Mouse (Mus musculus) heart, embryonic 13.5 days (tissue): ENCODE measurements around the gene Neurog2. TPM values are rescaled to one million over a fixed set of nuclear protein-coding genes. Genes with fewer than 3 reads are reported as not detected.

ENCODE experiments used
- ATAC-seq: fragments of 200-750 bp; cut with Nextera tagmentation; 2 replicates; pipeline ENCODE4 v1.8.0; 2017; ENCODE audit warnings: moderate TSS enrichment; ENCODE audit not compliant: insufficient number of reproducible peaks, low FRiP score, low TSS enrichment; ENCODE audit errors: extremely low read depth
- H3K27ac ChIP-seq: fragments of 300-500 bp; sonication (generic); replicated peaks from 2 replicates; pipeline ENCODE4 v1.5.1; 2015; ENCODE audit warnings: moderate library complexity, mild to moderate bottlenecking, inconsistent platforms
- H3K27me3 ChIP-seq: fragments of 300-500 bp; sonication (generic); replicated peaks from 2 replicates; pipeline ENCODE4 v1.6.1; 2015; ENCODE audit warnings: mild to moderate bottlenecking, inconsistent platforms
- H3K36me3 ChIP-seq: fragments of 300-500 bp; sonication (generic); 2 replicates; pipeline ENCODE4 v1.6.1; 2015; ENCODE audit warnings: mild to moderate bottlenecking, inconsistent platforms
- H3K4me1 ChIP-seq: fragments of 300-500 bp; sonication (generic); 2 replicates; pipeline ENCODE4 v1.6.1; 2015; ENCODE audit warnings: inconsistent platforms
- H3K4me2 ChIP-seq: fragments of 300-500 bp; sonication (generic); 2 replicates; pipeline ENCODE4 v1.6.1; 2015; ENCODE audit warnings: inconsistent platforms, mild to moderate bottlenecking, moderate library complexity
- H3K4me3 ChIP-seq: fragments of 300-500 bp; sonication (generic); 2 replicates; pipeline ENCODE4 v1.5.1; 2015; ENCODE audit warnings: moderate library complexity, mild to moderate bottlenecking, inconsistent platforms
- H3K9ac ChIP-seq: fragments of 300-500 bp; sonication (generic); 2 replicates; pipeline ENCODE4 v1.6.1; 2015; ENCODE audit warnings: inconsistent platforms, mild to moderate bottlenecking, moderate library complexity
- H3K9me3 ChIP-seq: fragments of 300-500 bp; sonication (generic); 2 replicates; pipeline ENCODE4 v1.6.1; 2016; ENCODE audit warnings: inconsistent platforms
- WGBS: fragments of 180-500 bp; shearing (Covaris S2); methylation state at CpG from one replicate; pipeline ENCODE4 v1.1.7; 2015; ENCODE audit warnings: mixed read lengths; 5-methylcytosine and 5-hydroxymethylcytosine counted together
- polyA plus RNA-seq: library from polyadenylated mRNA; unstranded; fragments of >200 nt; fragmentation: Nextera tagmentation; extraction: Ambion mirVana; gene quantifications from 2 replicates; pipeline ENCODE4 v1.2.1, GENCODE M21; 2015

Gene Neurog2
- polyA plus RNA-seq, 1 experiment from 2014 or later: not detected

DNA sequence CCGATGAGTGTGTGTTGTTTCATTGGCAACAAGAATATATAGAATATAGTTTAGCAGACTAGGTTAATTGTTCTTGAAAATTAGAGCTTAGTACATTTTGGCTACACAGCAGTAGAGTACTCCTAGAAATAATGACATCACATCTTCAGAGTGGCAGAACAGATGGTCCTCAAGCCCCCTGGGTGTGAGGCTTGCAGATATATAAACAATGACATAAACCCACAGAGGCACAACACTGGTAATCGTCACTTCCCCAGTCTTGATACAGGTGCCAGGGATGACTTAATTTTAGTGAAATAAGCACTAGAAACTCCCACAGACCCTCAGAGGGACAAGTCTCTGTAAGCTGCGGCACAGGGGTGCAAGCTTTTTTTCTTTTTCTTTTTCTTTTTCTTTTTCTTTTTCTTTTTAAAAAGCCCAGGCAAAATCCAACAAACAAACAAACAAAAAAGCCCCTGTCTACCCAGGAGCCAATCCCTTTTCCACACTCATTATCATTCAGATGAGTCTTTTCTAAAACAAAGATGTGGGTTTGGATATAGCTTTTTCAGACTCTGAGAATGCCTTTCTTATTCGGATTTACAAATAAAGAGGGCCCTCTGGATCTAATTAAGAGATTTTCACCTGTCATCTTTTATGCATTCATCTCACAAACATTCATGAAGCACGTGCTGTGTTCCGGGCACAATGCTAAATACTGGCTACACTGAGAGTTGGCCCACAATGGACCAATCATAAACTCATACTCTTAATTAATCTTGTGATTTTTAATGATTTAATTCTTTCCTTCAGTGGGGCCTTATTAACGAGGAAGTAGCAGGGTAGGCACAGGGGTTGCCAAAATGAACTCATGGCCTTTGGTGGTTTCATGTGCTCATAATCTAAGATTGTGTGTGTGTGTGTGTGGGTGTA lies 19.1 kb downstream of the Neurog2 start:
- no peaks in the 10 kb centered on the region for H3K36me3 ChIP-seq
- no peak overlapping the region for H3K9ac ChIP-seq
- 57% methylated on average over 7 of the region's 7 CpGs for WGBS
- peaks cover 31% of the 10 kb centered on the region for H3K27me3 ChIP-seq
- no peaks in the 10 kb centered on the region for H3K4me1 ChIP-seq
- no peak overlapping the region for H3K27ac ChIP-seq
- no peaks in the 10 kb centered on the region for H3K9me3 ChIP-seq
- no peak overlapping the region for H3K4me3 ChIP-seq
- H3K4me2 ChIP-seq: no peak overlapping the region
- no peak for ATAC-seq

DNA sequence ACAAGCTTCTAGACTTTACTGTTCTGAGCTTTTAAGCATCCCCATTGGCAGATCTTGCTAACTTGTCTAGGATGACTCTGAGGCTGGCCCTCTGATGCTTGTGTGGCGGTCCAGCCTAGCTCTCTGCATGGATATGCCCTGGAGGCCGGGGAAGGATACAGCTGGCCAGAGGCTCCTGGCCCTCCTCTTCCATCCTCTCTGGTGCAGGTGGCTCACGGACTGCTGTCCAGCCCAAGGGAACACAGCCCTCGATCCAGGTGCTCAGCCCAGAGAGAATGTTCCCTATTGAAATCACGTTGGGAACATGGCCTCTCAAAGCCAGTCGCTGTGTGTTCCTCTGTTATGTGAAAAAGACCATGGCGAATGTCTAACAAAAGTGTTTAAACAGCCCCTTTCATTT lies 27.8 kb downstream of the Neurog2 start:
- no peak overlapping the region for H3K27ac ChIP-seq
- no peaks in the 10 kb centered on the region for H3K4me1 ChIP-seq
- H3K9me3 ChIP-seq: no peaks in the 10 kb centered on the region
- ATAC-seq: no peak
- no peaks in the 10 kb centered on the region for H3K36me3 ChIP-seq
- WGBS: 69% methylated on average over 7 of the region's 7 CpGs
- no peaks in the 10 kb centered on the region; the same call in 1 of the 2 replicates for H3K27me3 ChIP-seq
- no peak overlapping the region for H3K9ac ChIP-seq
- no peak overlapping the region for H3K4me3 ChIP-seq
- no peak overlapping the region for H3K4me2 ChIP-seq

DNA sequence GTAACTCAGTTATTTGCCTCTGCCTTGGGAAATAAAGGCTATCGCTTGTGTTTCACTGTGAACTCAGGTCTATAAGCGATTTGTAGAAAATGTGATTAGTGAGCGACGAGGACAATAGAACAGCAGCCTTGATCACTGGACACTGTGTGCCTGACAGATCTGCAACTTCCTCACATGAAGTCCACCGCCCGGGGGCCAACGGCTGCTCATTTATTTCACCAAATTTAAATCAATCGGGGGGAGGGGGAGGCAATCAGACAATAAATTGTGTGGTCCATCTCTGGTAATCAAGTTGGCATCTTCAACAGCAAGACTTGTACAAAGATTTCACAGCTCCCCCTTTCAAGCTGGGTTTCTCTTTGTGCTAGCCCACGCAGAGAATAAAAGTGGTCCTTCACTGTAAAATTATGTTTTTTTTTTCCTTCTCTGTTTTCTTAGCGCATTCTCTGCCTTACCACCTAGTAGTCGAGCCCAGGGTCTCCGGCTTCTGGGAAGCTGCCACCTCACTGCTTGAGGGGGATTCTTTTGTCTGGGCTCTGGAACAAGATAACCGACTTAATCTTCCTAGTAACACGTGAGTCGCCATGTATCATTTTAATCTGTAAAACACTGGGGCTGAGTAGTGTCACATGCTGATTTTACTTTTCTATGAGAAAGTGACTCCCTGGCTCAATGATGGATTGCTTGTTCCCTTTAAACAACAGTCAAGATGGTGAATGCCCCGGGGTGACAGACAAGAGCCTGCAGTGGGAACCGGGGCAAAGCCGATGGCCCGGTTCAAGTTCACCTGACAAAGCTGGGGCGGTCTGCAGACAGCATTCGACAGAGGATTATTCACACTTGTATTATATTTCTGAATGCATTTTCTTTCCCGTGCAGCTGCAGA lies 29.0 kb downstream of the Neurog2 start:
- no peaks in the 10 kb centered on the region; the same call in 1 of the 2 replicates for H3K27me3 ChIP-seq
- no peak overlapping the region for H3K27ac ChIP-seq
- no peaks in the 10 kb centered on the region for H3K4me1 ChIP-seq
- H3K4me3 ChIP-seq: no peak overlapping the region
- WGBS: 69% methylated on average over 22 of the region's 22 CpGs
- no peaks in the 10 kb centered on the region for H3K36me3 ChIP-seq
- H3K9ac ChIP-seq: no peak overlapping the region
- no peaks in the 10 kb centered on the region for H3K9me3 ChIP-seq
- no peak overlapping the region for H3K4me2 ChIP-seq
- no peak for ATAC-seq

DNA sequence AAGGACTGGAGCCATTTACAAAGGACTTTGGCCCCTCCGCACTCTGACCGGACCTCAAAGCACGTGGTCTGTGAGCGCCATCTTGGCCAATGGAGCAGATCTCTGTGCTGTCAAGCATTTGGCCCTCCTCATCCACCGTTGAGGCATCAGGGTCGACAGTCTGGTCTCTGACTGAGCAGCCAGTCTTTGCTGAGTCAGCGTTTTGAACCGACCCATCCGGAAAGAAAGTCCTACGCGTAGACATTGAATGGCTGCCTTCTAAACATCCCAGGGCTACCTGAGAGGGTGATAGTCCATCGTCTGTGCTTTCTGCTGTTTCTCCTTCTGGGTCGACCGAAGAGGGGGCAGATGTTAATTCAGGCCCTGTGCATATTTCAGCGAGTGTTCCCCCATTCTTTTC lies 46.8 kb downstream of the Neurog2 start:
- ATAC-seq: no peak
- H3K27me3 ChIP-seq: no peaks in the 10 kb centered on the region
- no peaks in the 10 kb centered on the region for H3K4me1 ChIP-seq
- no peaks in the 10 kb centered on the region; the same call in 1 of the 2 replicates for H3K36me3 ChIP-seq
- H3K4me2 ChIP-seq: no peak overlapping the region
- WGBS: 85% methylated on average over 15 of the region's 15 CpGs
- no peaks in the 10 kb centered on the region for H3K9me3 ChIP-seq
- no peak overlapping the region for H3K27ac ChIP-seq
- H3K4me3 ChIP-seq: no peak overlapping the region
- H3K9ac ChIP-seq: no peak overlapping the region

Other genes starting within 250 kb of the Neurog2 start
- 25.0 and 27.6 TPM in 2 replicates for gene Ank2, start 133.8 kb upstream of the Neurog2 start, polyA plus RNA-seq
- gene Larp7, start 79.8 kb upstream of the Neurog2 start, polyA plus RNA-seq: 50.9 and 53.7 TPM in 2 replicates
- 6.8 and 8.1 TPM in 2 replicates for gene Zgrf1, start 79.6 kb upstream of the Neurog2 start, polyA plus RNA-seq
- gene Alpk1, start 147.4 kb downstream of the Neurog2 start, polyA plus RNA-seq: 1.0 and 1.2 TPM in 2 replicates
- gene Tifa, start 156.7 kb downstream of the Neurog2 start, polyA plus RNA-seq: 3.0 and 3.3 TPM in 2 replicates
- gene Ap1ar, start 204.4 kb downstream of the Neurog2 start, polyA plus RNA-seq: 27.5 and 30.5 TPM in 2 replicates